ENCODE assay signal across 7 mouse cellular contexts in genomic region chr5:73777282-73777921, GRCm38 (mm10).
A peak's percentile ranks its signal among the peaks of the same experiment; 100 is the strongest.
DNase-seq lines count a peak whose midpoint lies in the region; ATAC-seq and TF ChIP-seq lines count a peak whose summit lies in the region.

No protein-coding gene starts in this region.

- no peaks in the 10 kb centered on the region; the same call in 1 of the 2 replicates for H3K27me3 ChIP-seq in embryonic facial prominence, embryonic 15.5 days
- no peaks in the 10 kb centered on the region for H3K27me3 ChIP-seq in intestine, postnatal 0 days (replicated peaks; ENCODE audit: control insufficient read depth, insufficient read depth, low read length)
- no peaks in the 10 kb centered on the region for H3K27me3 ChIP-seq in midbrain, embryonic 14.5 days (ENCODE audit: control insufficient read depth, insufficient read depth, low read length)
- H3K27me3 ChIP-seq in forebrain, postnatal 0 days (ENCODE audit: insufficient read depth, low read length) = no peaks in the 10 kb centered on the region

- no peaks in the 10 kb centered on the region for H3K36me3 ChIP-seq in embryonic facial prominence, embryonic 15.5 days
- no peaks in the 10 kb centered on the region for H3K36me3 ChIP-seq in intestine, postnatal 0 days (ENCODE audit: control insufficient read depth, insufficient read depth)
- no peaks in the 10 kb centered on the region for H3K36me3 ChIP-seq in midbrain, embryonic 14.5 days (ENCODE audit: control insufficient read depth, insufficient read depth, low read length)
- no peaks in the 10 kb centered on the region for H3K36me3 ChIP-seq in forebrain, postnatal 0 days (ENCODE audit: insufficient read depth)

- WGBS in embryonic facial prominence, embryonic 15.5 days = 64% methylated on average over 9 of the region's 9 CpGs
- 49% methylated on average over 9 of the region's 9 CpGs for WGBS in intestine, postnatal 0 days
- WGBS in midbrain, embryonic 14.5 days = 93% methylated on average over 9 of the region's 9 CpGs
- 82% methylated on average over 9 of the region's 9 CpGs for WGBS in forebrain, postnatal 0 days

- peaks cover 3% of the 10 kb centered on the region; the same call in 1 of the 2 replicates for H3K4me1 ChIP-seq in embryonic facial prominence, embryonic 15.5 days
- no peaks in the 10 kb centered on the region; the same call in 1 of the 2 replicates for H3K4me1 ChIP-seq in intestine, postnatal 0 days (replicated peaks; ENCODE audit: control insufficient read depth, insufficient read depth, low read length)
- no peaks in the 10 kb centered on the region for H3K4me1 ChIP-seq in midbrain, embryonic 14.5 days (ENCODE audit: control insufficient read depth, insufficient read depth, low read length)
- no peaks in the 10 kb centered on the region for H3K4me1 ChIP-seq in forebrain, postnatal 0 days (ENCODE audit: insufficient read depth)

- H3K9ac ChIP-seq in embryonic facial prominence, embryonic 15.5 days = no peak overlapping the region
- H3K9ac ChIP-seq in intestine, postnatal 0 days (ENCODE audit: low read depth, low read length) = no peak overlapping the region
- no peak overlapping the region for H3K9ac ChIP-seq in midbrain, embryonic 14.5 days (replicated peaks; ENCODE audit: low read length)
- H3K9ac ChIP-seq in forebrain, postnatal 0 days = no peak overlapping the region

- ATAC-seq in embryonic facial prominence, embryonic 15.5 days (ENCODE audit: insufficient number of reproducible peaks, low FRiP score, low TSS enrichment, low read depth) = peak; percentile 80
- no peak for ATAC-seq in intestine, postnatal 0 days
- ATAC-seq in midbrain, embryonic 14.5 days (ENCODE audit: low FRiP score, low TSS enrichment) = no peak
- ATAC-seq in forebrain, postnatal 0 days = no peak

- H3K27ac ChIP-seq in embryonic facial prominence, embryonic 15.5 days (replicated peaks) = no peak overlapping the region
- no peak overlapping the region for H3K27ac ChIP-seq in intestine, postnatal 0 days (ENCODE audit: low read depth, low read length)
- H3K27ac ChIP-seq in midbrain, embryonic 14.5 days (replicated peaks; ENCODE audit: low read depth, low read length) = no peak overlapping the region
- H3K27ac ChIP-seq in forebrain, postnatal 0 days (ENCODE audit: low read depth, low read length) = no peak overlapping the region

- no peak overlapping the region for H3K4me3 ChIP-seq in embryonic facial prominence, embryonic 15.5 days (replicated peaks)
- no peak overlapping the region for H3K4me3 ChIP-seq in intestine, postnatal 0 days (ENCODE audit: low read depth, low read length)
- no peak overlapping the region for H3K4me3 ChIP-seq in midbrain, embryonic 14.5 days (replicated peaks; ENCODE audit: low read depth, low read length)
- no peak overlapping the region for H3K4me3 ChIP-seq in forebrain, postnatal 0 days (ENCODE audit: low read depth, low read length)

- H3K9me3 ChIP-seq in embryonic facial prominence, embryonic 15.5 days (replicated peaks) = no peaks in the 10 kb centered on the region
- no peaks in the 10 kb centered on the region for H3K9me3 ChIP-seq in intestine, postnatal 0 days (ENCODE audit: control insufficient read depth)
- peaks cover 14% of the 10 kb centered on the region for H3K9me3 ChIP-seq in midbrain, embryonic 14.5 days (ENCODE audit: control insufficient read depth, low read length)
- H3K9me3 ChIP-seq in forebrain, postnatal 0 days (ENCODE audit: low read length) = peaks cover 9% of the 10 kb centered on the region; the same call in 1 of the 2 replicates

- peak; percentile 3 to 18 for DNase-seq in adrenal gland, postnatal 36 days
- DNase-seq in lung, postnatal 10 days = peak; percentile 81
- no peak for DNase-seq in right cerebral cortex, postnatal 4 days
- DNase-seq in midbrain, embryonic 14.5 days = no peak
- DNase-seq in forebrain, postnatal 0 days = no peak

- H3K4me2 ChIP-seq in embryonic facial prominence, embryonic 15.5 days (replicated peaks) = no peak overlapping the region
- no peak overlapping the region for H3K4me2 ChIP-seq in intestine, postnatal 0 days (replicated peaks; ENCODE audit: low read depth)
- no peak overlapping the region for H3K4me2 ChIP-seq in midbrain, embryonic 14.5 days (ENCODE audit: low read length)
- no peak overlapping the region for H3K4me2 ChIP-seq in forebrain, postnatal 0 days (ENCODE audit: low read depth)

- TF ChIP-seq CTCF in intestine, postnatal 0 days (IDR thresholded peaks at IDR 0.05; ENCODE audit: low read depth) = 0 out of 2 replicates have a peak, but pooled peaks have one; percentile 3
- TF ChIP-seq CTCF in forebrain, postnatal 0 days (IDR thresholded peaks at IDR 0.05; ENCODE audit: low read depth) = no peak

Comparison
In these comparisons a context has a peak if more than half of its experiments do, and no peak if none do; other contexts are left out.
1. DNase-seq: peak in adrenal gland, postnatal 36 days (2 of 2) and lung, postnatal 10 days (single experiment); none in right cerebral cortex, postnatal 4 days (single experiment), midbrain, embryonic 14.5 days (single experiment) and forebrain, postnatal 0 days (single experiment).